Mouse (Mus musculus) Muller cell, postnatal 12 days (primary cell): Measurements from ENCODE around the gene Morn3.

Source experiments
- DNase-seq: peaks from one replicate; pipeline ENCODE4 v3.0.0-alpha.2; 2015; ENCODE audit errors: inconsistent ontology term

Gene Morn3

DNA sequence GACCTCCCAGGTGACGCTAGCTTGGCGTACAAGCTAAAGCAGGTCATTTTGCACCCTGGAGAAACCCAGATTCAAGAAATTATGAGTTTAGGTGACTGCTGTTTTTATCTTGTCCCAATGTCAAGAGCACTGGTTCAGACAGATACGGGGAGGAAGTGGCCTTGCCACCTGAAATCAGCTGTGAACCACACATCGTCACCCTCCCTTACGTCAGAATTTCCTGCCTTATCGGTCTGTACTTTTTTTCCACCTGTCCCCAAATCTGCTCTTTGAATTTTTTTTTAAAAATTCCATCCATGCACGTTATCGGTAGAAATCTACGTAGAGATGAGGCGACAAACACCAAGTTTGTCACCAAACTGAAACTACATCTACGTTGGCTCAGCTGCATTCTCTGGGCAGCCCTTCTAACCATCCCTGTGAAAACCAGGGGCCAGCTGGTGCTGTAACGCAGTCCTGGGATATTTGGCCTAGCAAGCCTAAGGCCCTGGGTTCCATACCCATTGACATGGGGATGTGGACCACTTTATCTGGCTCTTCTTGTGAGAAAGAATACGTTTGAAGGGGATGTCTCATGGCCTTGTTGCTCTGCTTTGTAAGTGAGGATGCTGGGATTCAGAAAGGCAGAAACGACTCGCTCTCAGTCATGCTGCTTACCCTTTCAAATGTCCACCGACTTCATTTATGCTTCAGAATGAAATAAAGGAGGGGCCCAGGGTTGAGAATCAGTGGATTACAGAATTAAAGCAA, 56.2 kb downstream of the Morn3 start:
- peak; percentile 45 for DNase-seq

DNA sequence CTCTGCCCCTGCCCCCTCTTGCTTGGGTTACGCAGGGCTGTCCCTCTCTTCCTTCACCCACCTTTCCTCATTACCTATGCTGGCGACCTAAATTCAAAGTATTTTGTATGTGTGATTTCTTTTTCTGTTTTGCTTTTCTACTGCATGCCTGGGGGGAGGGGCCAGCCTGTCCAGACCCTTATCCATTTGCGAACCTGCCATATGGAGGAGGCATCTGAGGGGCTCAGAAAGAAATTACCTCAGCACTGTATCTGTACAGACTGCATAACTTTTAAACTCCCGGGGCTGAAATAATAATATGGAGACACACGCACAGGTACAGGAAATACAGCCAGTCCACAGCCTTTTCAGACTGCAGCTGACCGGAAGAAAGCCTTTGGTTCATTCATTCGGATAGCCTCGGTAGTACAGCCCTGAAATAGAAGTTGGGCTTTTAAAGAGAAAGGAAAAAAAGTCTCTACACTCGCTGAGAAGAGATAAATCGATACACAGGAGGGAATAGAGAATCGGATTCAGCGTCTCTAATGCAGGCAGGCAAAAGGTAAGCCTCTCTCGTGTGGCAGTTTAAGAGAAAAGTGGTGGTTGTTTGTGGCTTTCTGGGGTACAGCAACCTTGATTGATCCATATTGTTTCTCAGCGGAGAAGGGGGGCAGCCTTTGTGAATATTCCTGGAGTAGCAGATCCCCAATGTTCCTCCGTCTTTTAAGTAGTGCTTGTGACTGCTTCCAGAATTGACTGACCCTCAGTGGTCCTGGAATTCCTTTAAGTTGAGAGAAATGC, 57.1 kb downstream of the Morn3 start, which contains the start of gene Kdm2b:
Kdm2b (minus strand) TSS at position 273 of the 780 bp plus-strand sequence.
- peak; percentile 45 for DNase-seq

GRCm38 (mm10) chr5:122989001-122989525, 57.8 kb downstream of the Morn3 start:
- peak; percentile 68 for DNase-seq

- DNase-seq = peak; percentile 48
These were observed 58.6 kb downstream of the Morn3 start for GRCm38 (mm10) chr5:122988021-122988751.

- DNase-seq = peak; percentile 66
These were observed 59.4 kb downstream of the Morn3 start for GRCm38 (mm10) chr5:122987211-122988020.

DNA sequence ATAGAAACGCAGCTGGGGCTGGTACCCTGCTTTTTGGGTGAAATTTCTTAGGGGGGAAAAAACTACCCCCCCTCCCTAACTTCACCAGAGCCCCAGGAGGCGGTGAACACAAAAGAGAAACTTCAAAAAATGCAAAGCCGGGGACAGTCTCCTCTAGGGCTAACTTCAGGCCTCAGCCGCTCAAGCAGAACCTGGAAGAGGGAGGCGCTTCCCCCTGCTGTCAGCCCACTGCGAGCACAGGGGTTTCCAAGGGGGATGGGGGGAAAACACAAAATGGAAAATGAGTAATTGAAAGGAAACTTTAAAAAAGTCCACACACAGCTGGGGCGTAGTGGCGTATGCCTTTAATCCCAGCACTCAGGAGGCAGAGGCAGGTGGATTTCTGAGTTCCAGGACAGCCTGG, 60.7 kb downstream of the Morn3 start:
- DNase-seq = peak; percentile 52
